Mouse (Mus musculus) neutrophil, adult 5-6 weeks (primary cell): ENCODE results near the gene Clic1. TPM values are rescaled to one million over a fixed set of nuclear protein-coding genes. Genes with fewer than 3 reads are reported as not detected.

Source experiments
- ATAC-seq: fragments of 151-379, 151-347 bp; 2 replicates; pipeline ENCODE4 v1.8.0; 2017; ENCODE audit warnings: mild to moderate bottlenecking, moderate TSS enrichment; ENCODE audit not compliant: insufficient number of reproducible peaks, poor library complexity, low FRiP score, severe bottlenecking; ENCODE audit errors: extremely low read depth
- total RNA-seq: library from RNA; stranded (forward); fragments of 200-1000 nt; gene quantifications from 2 replicates; pipeline ENCODE4 v1.2.3, GENCODE M21; 2017

The Clic1 gene
- total RNA-seq, 1 experiment from 2014 or later = 394 TPM

DNA sequence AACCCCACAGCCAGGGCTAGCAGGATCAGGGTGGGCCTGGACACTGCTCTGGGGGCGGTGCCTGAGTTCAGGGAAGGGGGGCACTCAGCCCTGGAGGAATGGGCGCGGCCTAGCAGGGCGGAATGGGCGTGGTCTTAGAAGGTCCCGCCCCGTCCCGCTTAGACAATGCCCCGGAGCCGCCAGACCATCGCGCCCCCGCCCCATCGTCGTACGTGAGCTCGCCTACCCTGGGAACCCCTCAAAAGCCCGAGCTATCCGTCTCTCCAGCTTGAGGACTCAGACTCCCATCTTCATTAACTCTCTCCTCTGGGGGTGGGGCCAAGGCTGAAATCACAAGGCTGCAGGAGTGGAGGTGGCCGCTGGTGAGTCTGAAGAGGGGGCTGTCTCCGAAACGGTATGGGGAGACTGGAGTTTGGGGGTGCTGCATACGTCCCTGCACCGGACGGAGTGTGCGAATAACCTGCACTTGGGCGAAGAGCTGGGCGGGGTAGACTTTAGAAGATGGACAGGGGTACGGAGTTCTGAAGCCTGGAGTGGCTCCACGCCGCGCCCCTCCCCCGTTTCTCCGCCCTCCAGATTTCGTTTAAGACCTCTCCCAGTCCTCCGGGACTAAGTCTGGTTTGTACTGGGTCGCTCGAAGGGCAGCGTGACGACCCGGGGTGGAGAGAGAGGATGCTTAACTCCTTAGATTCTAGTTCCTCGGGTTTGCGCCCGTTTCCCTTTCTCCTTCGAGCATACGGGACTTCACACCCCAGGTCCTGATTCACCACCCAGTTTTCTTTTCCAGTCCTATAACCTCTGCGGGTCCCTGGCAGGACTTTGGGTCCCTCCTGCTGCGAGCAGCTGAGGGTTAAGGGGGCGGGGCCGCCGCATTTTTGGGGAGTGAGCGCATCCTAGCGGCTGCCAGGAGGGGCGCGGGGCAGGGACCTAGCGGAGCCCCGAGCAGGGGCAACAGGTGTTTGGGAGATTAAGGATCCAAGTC lies 9.4 kb downstream of the Clic1 start, which contains the start of gene Ddah2:
Ddah2 (plus strand) TSS at position 125 of the 982 bp plus-strand sequence.
- ATAC-seq = peak; percentile 80

DNA sequence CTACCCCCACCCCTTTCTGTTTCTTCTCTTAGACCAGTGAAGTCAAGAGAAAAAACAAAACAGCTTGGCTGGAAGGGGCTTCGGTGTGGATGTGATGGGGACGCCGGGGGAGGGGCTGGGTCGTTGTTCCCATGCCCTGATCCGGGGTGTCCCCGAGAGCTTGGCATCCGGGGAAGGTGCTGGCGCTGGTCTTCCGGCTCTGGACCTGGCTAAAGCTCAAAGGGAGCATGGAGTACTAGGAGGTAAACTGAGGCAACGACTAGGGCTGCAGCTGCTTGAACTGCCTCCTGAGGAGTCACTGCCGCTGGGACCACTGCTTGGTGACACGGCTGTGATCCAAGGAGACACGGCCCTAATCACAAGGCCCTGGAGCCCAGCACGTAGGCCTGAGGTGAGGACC lies 10.3 kb downstream of the Clic1 start:
- no peak for ATAC-seq

DNA sequence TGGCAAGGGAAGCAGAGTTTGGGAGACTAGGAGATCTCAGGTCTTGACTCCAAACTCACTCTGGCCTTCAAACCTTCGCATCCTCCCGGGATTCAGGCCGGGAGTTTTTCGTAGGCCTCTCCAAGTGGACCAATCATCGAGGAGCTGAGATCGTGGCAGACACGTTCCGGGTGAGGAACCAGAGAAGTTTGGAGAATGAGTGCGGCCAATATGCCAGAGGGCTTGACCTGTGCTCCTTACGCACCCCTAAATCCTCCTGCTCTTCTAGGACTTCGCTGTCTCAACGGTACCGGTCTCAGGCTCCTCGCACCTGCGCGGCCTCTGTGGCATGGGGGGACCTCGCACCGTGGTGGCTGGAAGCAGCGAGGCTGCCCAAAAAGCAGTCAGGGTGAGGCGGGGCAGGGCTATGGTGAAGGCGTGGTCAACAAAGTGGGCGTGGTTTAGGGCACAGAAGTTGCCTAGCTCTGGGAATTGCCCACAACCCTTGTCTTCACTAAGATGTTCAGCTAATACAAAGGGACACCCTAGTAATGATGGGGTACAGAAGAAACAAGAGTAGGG lies 11.1 kb downstream of the Clic1 start:
- no peak for ATAC-seq

DNA sequence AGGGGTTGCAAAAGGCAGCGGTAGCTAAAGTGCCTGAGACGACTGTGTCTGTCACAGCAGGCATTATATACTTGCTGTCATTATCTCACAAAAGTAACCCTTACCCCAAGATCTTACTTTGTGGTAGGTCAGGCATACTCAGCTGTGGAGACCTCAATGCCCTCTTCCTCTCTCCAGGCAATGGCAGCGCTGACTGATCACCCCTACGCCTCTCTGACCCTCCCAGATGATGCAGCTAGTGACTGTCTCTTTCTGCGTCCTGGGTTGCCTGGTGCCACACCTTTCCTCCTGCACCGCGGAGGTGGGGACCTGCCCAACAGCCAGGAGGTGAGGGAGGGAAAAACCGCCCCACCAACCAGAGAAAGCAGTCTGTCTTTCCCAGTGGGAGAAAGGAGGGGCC lies 11.5 kb downstream of the Clic1 start:
- ATAC-seq = no peak

DNA sequence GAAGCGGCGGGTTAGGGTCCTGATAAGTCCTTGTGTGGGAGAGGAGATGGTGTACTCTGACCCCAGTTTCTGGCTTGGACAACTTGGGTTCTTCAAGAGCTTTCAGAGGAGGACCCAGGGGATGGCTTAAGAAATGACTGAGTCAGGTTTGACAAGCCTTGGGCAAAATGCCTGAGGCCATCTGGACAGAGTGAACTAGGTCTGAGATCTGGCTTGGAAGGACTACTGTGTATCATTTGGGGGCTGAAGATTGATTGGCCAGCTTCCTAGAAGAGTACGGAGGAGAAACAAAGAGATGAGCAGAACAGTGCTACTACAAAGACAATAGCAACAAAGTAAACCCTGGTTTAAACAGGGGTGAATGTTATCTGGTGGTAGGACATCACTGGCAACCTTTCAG lies 13.7 kb downstream of the Clic1 start:
- no peak for ATAC-seq

DNA sequence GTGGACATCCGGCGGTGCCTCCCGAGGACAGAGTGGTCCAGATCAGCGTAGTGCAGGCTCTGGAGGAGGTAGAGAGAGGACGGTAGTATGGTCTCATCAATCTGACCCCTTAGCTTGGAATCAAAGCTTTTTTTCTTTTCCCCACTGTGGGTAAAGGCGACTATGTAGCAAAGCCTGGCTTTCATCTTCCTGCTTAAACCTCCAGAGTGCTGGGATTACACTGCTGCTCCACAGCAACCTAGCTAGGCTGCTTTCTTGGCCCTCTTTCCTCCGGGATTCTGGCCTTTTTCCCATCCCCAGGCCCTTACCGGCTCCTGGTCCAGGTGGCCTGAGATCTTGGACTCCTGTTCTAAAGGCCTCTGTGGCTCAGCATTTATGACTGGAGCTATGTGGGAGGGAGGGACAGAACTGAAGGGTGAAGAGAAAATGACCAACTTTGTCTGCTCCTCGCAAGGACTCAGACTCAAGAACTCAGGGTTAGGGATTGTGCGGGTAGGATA lies 14.7 kb downstream of the Clic1 start:
- no peak for ATAC-seq

DNA sequence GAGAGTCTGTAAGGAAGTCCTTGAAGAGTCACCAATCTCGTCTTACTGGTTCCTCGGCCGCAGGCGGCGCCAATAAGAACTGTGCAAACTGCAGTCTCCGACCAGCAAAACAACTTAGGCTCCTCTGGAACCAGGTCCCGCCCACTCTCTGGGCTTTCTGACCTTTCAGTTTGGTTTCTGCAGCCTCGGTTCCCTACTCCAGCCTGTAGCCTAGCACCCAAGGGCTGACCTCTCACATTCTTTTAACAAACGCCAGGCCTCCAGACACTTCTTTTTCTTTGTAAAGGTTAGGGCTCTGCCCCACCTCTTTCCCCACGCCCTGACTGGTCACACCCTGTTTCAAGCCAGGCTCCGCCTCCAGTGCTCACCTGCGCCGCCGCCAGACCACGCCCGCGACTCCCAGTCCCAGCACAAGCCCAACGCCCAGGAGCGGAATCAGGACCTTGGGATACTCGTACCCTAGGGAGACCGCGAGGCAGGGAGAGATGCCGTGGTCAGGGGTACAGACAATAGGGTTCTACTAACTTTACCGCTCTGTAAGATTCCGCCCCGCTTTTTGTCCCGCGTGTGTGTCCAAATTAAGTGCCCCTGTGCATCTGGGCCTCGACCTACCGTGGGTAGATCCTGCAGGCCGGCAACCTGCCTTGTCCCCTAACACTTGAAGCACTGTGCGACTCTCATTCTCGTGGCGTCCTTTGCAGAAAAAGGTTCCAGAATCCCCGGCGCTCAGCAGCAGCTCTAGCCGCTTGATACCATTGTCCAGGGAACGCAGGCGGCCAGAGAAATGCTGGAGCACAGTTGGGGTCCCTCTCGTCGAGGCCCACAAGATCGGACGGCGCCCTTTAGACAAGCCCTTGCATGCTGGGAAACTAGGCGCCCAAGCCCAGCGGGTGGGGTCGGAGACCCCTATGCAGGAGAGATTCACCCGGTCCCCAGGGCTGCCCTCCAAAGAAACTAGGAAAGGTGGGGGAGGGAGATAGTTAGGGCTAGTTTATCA lies 15.5 kb downstream of the Clic1 start, which contains the start of gene Ly6g6c:
Ly6g6c (plus strand) TSS at position 438 of the 997 bp plus-strand sequence.
- no peak for ATAC-seq

DNA sequence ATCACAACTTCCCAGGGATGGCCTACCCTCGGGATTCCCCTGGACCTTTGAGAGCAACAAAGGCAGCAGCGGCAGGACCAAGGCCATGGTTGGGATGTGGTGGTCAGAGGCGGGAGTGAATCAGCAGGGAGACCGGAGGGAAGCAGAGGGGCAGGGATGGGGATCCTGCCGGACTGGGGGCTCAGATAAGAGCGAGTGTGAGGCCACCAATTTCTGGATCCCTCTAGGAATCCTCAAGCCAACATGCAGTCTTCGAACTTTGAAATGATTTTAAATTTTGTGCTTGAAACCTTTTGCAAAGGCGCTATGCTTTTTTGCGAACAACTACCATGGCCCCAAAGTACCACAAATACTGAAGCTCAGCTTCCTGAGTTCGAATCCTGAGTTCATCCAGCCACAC lies 16.3 kb downstream of the Clic1 start, which contains the start of gene Mpig6b:
Mpig6b (minus strand) TSS at position 101 of the 400 bp plus-strand sequence.
- no peak for ATAC-seq

DNA sequence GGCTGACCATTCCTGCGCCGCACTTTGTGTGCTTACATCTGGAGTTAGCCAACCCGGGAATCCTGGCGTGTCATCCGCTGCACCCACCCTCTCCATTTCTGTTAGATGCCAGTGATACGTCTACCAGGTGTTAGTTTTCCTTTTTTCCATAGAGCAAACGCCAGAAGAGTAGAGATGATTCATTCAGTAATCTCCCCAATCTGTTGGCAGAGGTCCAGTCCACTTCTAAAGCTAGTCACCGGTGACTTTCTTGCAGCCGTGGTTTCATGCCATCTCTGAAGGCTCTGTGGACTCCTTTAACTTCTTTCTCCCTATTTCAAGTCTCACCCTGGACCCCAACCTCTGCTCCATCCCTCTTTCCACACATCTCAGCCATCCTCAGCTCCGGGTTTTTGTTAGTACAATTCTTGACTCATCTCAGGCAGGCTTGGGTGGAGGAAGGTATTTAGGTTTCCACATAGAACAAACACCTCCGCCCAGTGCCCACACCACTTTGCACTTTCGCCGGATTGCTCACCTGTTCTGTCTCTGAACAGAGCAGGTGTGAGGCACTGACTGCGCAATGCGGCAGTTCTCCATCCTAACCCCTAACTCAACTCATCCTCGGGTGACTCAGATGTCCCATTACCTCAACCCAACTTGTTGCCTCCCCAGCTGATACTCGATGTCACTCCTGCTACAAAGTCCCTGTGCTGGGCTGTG lies 18.6 kb downstream of the Clic1 start:
- ATAC-seq = no peak

DNA sequence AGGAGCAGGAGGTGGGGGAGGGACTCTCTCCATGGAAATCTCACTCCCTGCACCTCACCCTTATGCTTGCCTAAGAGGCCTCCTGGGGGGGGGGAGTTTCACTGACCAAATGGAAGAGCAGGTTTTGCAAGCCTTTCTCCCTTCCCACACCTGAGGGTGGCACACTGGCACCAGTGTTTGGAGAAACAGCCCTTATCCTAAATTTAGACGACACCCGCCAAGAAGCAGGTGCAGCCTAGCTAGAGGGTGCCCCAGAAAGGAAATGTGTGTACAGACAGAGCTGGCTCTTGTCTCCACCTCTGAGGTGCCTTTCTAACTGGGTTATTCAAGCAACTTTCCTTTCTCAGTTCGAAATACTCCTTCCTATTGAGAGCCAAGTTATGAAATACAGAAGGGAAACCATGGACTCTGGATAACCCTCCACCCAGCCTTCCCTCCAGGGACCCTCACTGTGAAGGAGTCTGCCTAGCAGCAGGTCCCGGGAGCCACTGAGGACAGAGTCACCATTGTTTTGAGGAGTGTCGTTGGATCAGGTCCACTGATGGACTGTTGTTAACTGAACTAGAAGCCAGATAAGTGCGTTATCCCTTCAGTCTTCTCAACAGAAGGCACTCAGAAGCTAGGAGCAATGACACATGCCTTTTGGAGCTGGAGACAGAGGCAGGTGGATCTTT lies 20.9 kb downstream of the Clic1 start:
- ATAC-seq = no peak

DNA sequence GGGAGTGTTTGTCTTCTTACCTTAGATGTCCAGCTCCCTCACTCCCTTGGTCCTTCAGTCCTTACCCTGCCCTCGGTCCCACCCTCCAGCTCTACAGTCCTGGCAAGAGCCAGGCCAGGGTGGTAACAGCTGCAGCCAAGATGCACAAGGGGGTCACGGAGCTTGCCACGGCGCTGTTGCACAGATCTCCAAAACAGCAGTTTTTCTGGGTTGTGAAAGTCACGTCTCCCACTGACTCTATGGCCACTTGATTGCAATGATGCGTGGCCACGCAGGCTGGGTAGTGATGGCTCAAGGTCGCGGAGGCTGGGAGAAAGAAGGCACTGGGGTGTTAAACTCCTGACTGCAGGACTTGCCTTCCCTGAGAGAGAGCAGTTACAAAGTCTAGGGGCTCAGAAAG lies 21.7 kb downstream of the Clic1 start:
- no peak for ATAC-seq

DNA sequence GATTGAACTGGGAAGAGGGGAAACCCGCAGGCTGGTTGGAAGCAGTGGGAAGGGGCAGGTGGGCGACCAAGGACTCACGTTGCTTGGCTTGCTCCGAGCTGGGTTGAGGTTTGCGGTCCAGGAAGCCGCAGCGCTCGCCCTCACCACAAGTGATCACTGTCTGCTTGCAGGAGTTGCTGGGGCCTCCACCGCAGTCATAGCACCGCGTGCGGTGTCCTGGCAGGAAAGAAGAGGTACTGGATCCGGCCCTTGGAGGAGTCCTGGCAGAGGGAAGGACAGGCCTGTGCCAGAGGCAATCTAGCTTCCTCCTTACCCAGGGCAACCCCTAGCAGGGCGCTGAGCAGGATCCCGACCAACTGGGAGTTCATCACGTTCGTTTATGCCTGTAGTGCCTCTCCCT lies 24.3 kb downstream of the Clic1 start:
- ATAC-seq = no peak

DNA sequence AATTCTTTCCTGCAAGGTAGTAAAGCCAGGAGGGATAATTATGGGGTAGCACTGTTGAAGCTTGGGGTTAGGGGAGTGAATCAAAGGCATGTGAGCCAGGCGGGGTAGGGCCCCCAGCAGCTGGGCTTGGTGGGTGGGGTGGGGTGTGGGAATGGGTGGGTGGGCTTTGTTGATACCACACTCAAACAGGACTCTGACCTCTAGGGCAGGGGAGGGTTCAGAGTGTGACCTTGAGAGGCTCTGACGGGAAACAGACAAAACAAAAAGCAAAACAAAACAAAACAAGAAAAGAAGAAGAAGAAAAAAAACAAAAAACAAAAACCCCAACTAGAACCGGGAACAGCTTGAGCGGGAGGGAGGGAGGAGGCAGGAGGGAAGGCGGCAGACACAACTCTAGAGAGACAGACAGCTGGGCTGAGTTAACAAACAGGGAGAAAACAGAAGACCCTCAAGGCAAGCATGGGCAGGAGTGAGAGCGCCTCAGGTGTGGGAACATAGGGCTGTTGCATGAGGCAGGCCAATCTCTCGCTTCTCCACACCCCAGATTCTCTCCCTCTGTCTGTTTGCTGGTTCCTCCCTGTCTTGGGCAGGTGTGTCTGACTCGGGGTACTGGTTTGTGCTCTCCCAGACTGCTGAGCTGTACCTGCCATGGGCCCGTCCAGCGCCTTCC lies 26.9 kb downstream of the Clic1 start, which contains the start of gene Ly6g6e:
Ly6g6e (plus strand) TSS at position 396 of the 670 bp plus-strand sequence.
- no peak for ATAC-seq

DNA sequence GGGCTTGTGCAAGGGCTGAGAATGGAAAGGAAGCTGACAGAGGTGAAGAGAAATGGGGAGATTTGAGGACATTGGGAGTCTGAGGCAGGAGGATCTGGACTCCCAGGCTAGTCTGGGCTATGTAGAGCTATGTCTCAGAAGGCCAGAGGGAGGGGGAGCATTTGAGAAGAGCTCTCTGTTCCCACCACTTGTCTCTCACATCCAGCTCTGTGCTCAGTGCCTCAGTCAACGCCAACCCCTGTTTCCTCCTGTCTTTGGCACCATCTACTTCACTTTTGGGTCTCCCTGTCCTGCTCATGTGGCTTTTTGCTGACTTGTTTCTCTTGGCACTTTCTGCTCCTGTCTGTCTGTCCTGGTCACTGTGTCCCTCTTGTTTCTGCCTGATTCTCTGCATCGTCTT lies 27.5 kb downstream of the Clic1 start:
- no peak for ATAC-seq

DNA sequence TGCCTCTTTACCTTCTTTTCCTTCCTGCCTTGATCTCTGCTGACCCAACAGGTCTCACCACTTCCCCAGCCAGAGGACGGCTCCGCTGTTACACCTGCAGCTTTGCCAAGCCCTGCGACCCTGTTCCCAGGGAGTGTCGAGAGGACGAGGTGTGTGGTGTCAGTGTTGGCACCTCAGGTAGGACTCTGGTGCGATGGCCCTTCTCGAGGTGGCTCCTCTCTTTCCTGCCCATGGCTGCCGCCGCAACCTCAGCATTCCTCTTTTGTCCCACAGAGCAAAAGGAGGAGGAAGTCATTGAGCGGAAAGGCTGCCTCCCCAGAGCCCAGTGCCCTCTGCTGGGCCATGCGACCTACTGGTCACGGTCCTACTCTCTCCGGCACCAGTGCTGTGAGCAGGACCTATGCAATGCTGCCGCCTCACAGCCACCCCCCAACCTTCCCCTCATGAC lies 28.0 kb downstream of the Clic1 start, which contains the start of gene Ly6g6d:
Ly6g6d (minus strand) TSS at position 280 of the 448 bp plus-strand sequence.
- peak; percentile 45 for ATAC-seq

DNA sequence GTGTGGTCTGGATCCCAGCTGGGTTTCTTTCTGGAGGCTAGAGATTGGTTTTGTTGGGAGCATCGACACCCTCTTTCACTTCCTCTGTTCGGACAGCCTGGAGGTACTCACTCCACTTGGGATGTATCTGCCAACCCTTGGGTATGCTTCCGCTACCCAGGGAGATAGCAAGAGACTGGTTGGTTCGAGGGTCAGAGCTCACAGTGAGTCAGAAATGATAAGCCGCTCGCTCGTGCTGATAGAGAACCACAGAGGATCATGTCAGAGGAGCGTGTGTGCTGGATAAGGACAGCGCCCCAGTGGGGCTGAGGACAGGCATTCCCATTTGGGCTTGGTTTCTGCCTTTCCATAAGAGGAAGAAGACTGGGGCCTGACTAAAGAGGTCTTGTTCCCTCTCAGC lies 30.0 kb downstream of the Clic1 start:
- no peak for ATAC-seq

DNA sequence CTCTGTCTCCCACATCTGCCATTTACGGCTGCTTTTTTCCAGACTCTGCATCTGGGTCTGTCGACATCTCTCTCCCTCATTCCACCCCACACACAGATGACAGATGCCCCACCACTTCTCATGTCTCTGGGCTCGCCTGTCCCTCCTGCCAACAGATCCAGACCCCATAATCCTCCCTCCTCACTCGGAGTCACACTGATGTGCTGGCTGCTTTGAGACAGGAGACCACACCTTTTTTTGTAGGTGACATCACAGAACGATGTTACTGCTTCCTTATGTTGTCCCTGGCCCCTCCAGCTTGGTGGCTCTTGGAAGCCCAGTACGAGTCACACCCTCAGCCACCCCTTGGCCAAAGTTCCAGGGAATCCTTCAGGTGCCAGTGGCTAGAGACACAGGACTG lies 30.5 kb downstream of the Clic1 start:
- ATAC-seq = no peak
